Mouse (Mus musculus): ENCODE measurements around the gene Hpgd. TPM values are rescaled to one million over a fixed set of nuclear protein-coding genes. Genes with fewer than 3 reads are reported as not detected.

The Hpgd gene
- polyA plus RNA-seq, 1 experiment from 2014 or later = 29.2 TPM

GRCm38 (mm10) chr8:56336771-56337170 lies 42.4 kb downstream of the Hpgd start:
- Histone ChIP-seq H3K36me3 (ENCODE audit: control insufficient read depth, insufficient read depth, low read length) (no peaks in the 10 kb centered on the region), H3K4me3 (ENCODE audit: low read depth, low read length) (no peak overlapping the region), H3K27me3 (ENCODE audit: control insufficient read depth, insufficient read depth, low read length) (no peaks in the 10 kb centered on the region), H3K27ac (ENCODE audit: low read depth, low read length) (no peak overlapping the region), H3K9me3 (replicated peaks; ENCODE audit: control insufficient read depth, low read length) (no peaks in the 10 kb centered on the region), H3K4me1 (ENCODE audit: control insufficient read depth, insufficient read depth, low read length) (no peaks in the 10 kb centered on the region), H3K4me2 (no peak overlapping the region), H3K9ac (ENCODE audit: low read depth, low read length) (no peak overlapping the region)
- ATAC-seq (replicated peaks; ENCODE audit: insufficient number of reproducible peaks, low FRiP score, low TSS enrichment) = no peak
- 71% methylated on average over 8 of the region's 8 CpGs for WGBS (ENCODE audit: insufficient replicate concordance)

- no peak overlapping the region for H3K4me3 ChIP-seq (ENCODE audit: low read depth, low read length)
- H3K9me3 ChIP-seq (replicated peaks; ENCODE audit: control insufficient read depth, low read length) = no peaks in the 10 kb centered on the region
- H3K4me2 ChIP-seq = no peak overlapping the region
- H3K4me1 ChIP-seq (ENCODE audit: control insufficient read depth, insufficient read depth, low read length) = peaks cover 4% of the 10 kb centered on the region
- H3K27me3 ChIP-seq (ENCODE audit: control insufficient read depth, insufficient read depth, low read length) = no peaks in the 10 kb centered on the region
- ATAC-seq (replicated peaks; ENCODE audit: insufficient number of reproducible peaks, low FRiP score, low TSS enrichment) = no peak
- H3K36me3 ChIP-seq (ENCODE audit: control insufficient read depth, insufficient read depth, low read length) = no peaks in the 10 kb centered on the region
- no peak overlapping the region for H3K9ac ChIP-seq (ENCODE audit: low read depth, low read length)
- H3K27ac ChIP-seq (ENCODE audit: low read depth, low read length) = no peak overlapping the region
- WGBS (ENCODE audit: insufficient replicate concordance) = 73% methylated on average over 6 of the region's 6 CpGs
Observed at GRCm38 (mm10) chr8:56343505-56343904, 49.1 kb downstream of the Hpgd start.

- 68% methylated on average over 2 of the region's 2 CpGs for WGBS (ENCODE audit: insufficient replicate concordance)
- no peak overlapping the region for H3K9ac ChIP-seq (ENCODE audit: low read depth, low read length)
- no peaks in the 10 kb centered on the region for H3K27me3 ChIP-seq (ENCODE audit: control insufficient read depth, insufficient read depth, low read length)
- no peak overlapping the region for H3K4me3 ChIP-seq (ENCODE audit: low read depth, low read length)
- no peaks in the 10 kb centered on the region for H3K36me3 ChIP-seq (ENCODE audit: control insufficient read depth, insufficient read depth, low read length)
- peaks cover 4% of the 10 kb centered on the region for H3K4me1 ChIP-seq (ENCODE audit: control insufficient read depth, insufficient read depth, low read length)
- no peaks in the 10 kb centered on the region for H3K9me3 ChIP-seq (replicated peaks; ENCODE audit: control insufficient read depth, low read length)
- H3K4me2 ChIP-seq = no peak overlapping the region
- ATAC-seq (replicated peaks; ENCODE audit: insufficient number of reproducible peaks, low FRiP score, low TSS enrichment) = no peak
- no peak overlapping the region for H3K27ac ChIP-seq (ENCODE audit: low read depth, low read length)
Observed at GRCm38 (mm10) chr8:56343940-56344339, 49.6 kb downstream of the Hpgd start.

- Histone ChIP-seq H3K4me2 (no peak overlapping the region), H3K4me3 (ENCODE audit: low read depth, low read length) (no peak overlapping the region), H3K27ac (ENCODE audit: low read depth, low read length) (no peak overlapping the region), H3K9ac (ENCODE audit: low read depth, low read length) (no peak overlapping the region), H3K4me1 (ENCODE audit: control insufficient read depth, insufficient read depth, low read length) (peaks cover 4% of the 10 kb centered on the region), H3K36me3 (ENCODE audit: control insufficient read depth, insufficient read depth, low read length) (no peaks in the 10 kb centered on the region), H3K27me3 (ENCODE audit: control insufficient read depth, insufficient read depth, low read length) (no peaks in the 10 kb centered on the region), H3K9me3 (replicated peaks; ENCODE audit: control insufficient read depth, low read length) (no peaks in the 10 kb centered on the region)
- ATAC-seq (replicated peaks; ENCODE audit: insufficient number of reproducible peaks, low FRiP score, low TSS enrichment) = no peak
- 89% methylated on average over 1 of the region's 1 CpGs for WGBS (ENCODE audit: insufficient replicate concordance)
Observed at GRCm38 (mm10) chr8:56344359-56344758, 50.0 kb downstream of the Hpgd start.

GRCm38 (mm10) chr8:56345641-56346420 lies 51.4 kb downstream of the Hpgd start:
- Histone ChIP-seq H3K36me3 (ENCODE audit: control insufficient read depth, insufficient read depth, low read length) (no peaks in the 10 kb centered on the region), H3K9ac (ENCODE audit: low read depth, low read length) (no peak overlapping the region), H3K27ac (ENCODE audit: low read depth, low read length) (no peak overlapping the region), H3K9me3 (replicated peaks; ENCODE audit: control insufficient read depth, low read length) (no peaks in the 10 kb centered on the region), H3K27me3 (ENCODE audit: control insufficient read depth, insufficient read depth, low read length) (no peaks in the 10 kb centered on the region), H3K4me3 (ENCODE audit: low read depth, low read length) (no peak overlapping the region), H3K4me1 (ENCODE audit: control insufficient read depth, insufficient read depth, low read length) (peaks cover 4% of the 10 kb centered on the region), H3K4me2 (no peak overlapping the region)
- 79% methylated on average over 5 of the region's 5 CpGs for WGBS (ENCODE audit: insufficient replicate concordance)
- no peak for ATAC-seq (replicated peaks; ENCODE audit: insufficient number of reproducible peaks, low FRiP score, low TSS enrichment)

GRCm38 (mm10) chr8:56363180-56363579 lies 68.8 kb downstream of the Hpgd start:
- no peaks in the 10 kb centered on the region for H3K36me3 ChIP-seq (ENCODE audit: control insufficient read depth, insufficient read depth, low read length)
- 76% methylated on average over 2 of the region's 2 CpGs for WGBS (ENCODE audit: insufficient replicate concordance)
- H3K4me1 ChIP-seq (ENCODE audit: control insufficient read depth, insufficient read depth, low read length) = no peaks in the 10 kb centered on the region
- no peak for ATAC-seq (replicated peaks; ENCODE audit: insufficient number of reproducible peaks, low FRiP score, low TSS enrichment)
- no peak overlapping the region for H3K4me2 ChIP-seq
- H3K9me3 ChIP-seq (replicated peaks; ENCODE audit: control insufficient read depth, low read length) = no peaks in the 10 kb centered on the region
- no peak overlapping the region for H3K4me3 ChIP-seq (ENCODE audit: low read depth, low read length)
- H3K27me3 ChIP-seq (ENCODE audit: control insufficient read depth, insufficient read depth, low read length) = no peaks in the 10 kb centered on the region
- H3K9ac ChIP-seq (ENCODE audit: low read depth, low read length) = no peak overlapping the region
- H3K27ac ChIP-seq (ENCODE audit: low read depth, low read length) = no peak overlapping the region

All from heart, embryonic 11.5 days (tissue).